Mouse (Mus musculus): ENCODE data around the gene Gnat1.

- TF ChIP-seq CTCF (IDR thresholded peaks at IDR 0.05) (no peak), EP300 (IDR thresholded peaks at IDR 0.05) (no peak)
These were observed 47.5 kb upstream of the Gnat1 start for GRCm38 (mm10) chr9:107727041-107727440.
